Mouse (Mus musculus): ENCODE results near the gene Peli3.

- peak; percentile 32; the same call in 1 of the 2 replicates for TF ChIP-seq CTCF (IDR thresholded peaks at IDR 0.05; ENCODE audit: extremely low read depth, insufficient read depth, insufficient read length, insufficient replicate concordance)
- no peak for TF ChIP-seq POLR2A (IDR thresholded peaks at IDR 0.05; ENCODE audit: low read depth, low read length)
These were observed 46.1 kb upstream of the Peli3 start for GRCm38 (mm10) chr19:4989013-4989412.
